Mouse (Mus musculus) lung, embryonic 15.5 days (tissue): ENCODE data around the gene Atp8b4. TPM values are rescaled to one million over a fixed set of nuclear protein-coding genes. Genes with fewer than 3 reads are reported as not detected.
A peak's percentile ranks its signal among the peaks of the same experiment; 100 is the strongest.

ENCODE experiments used
- ATAC-seq: fragments of 200-750 bp; cut with Nextera tagmentation; 2 replicates; pipeline ENCODE4 v1.8.0; 2017; ENCODE audit warnings: moderate number of reproducible peaks, borderline replicate concordance; ENCODE audit not compliant: low FRiP score, low TSS enrichment; ENCODE audit errors: extremely low read depth
- H3K27ac ChIP-seq: fragments of 300-500 bp; sonication (generic); 2 replicates; pipeline ENCODE4 v1.5.1; 2015; ENCODE audit warnings: moderate library complexity, mild to moderate bottlenecking, inconsistent platforms
- H3K27me3 ChIP-seq: fragments of 300-500 bp; sonication (generic); 2 replicates; pipeline ENCODE4 v1.6.1; 2015; ENCODE audit warnings: inconsistent platforms
- H3K36me3 ChIP-seq: fragments of 300-500 bp; sonication (generic); 2 replicates; pipeline ENCODE4 v1.6.1; 2015; ENCODE audit warnings: inconsistent platforms
- H3K4me1 ChIP-seq: fragments of 300-500 bp; sonication (generic); 2 replicates; pipeline ENCODE4 v1.6.1; 2015; ENCODE audit warnings: inconsistent platforms
- H3K4me2 ChIP-seq: fragments of 300-500 bp; sonication (generic); 2 replicates; pipeline ENCODE4 v1.6.1; 2015; ENCODE audit warnings: inconsistent platforms, mild to moderate bottlenecking, moderate library complexity
- H3K4me3 ChIP-seq: fragments of 300-500 bp; sonication (generic); 2 replicates; pipeline ENCODE4 v1.5.1; 2015; ENCODE audit warnings: mild to moderate bottlenecking, inconsistent platforms
- H3K9ac ChIP-seq: fragments of 300-500 bp; sonication (generic); 2 replicates; pipeline ENCODE4 v1.6.1; 2015; ENCODE audit warnings: inconsistent platforms
- H3K9me3 ChIP-seq: fragments of 300-500 bp; sonication (generic); 2 replicates; pipeline ENCODE4 v1.6.1; 2016; ENCODE audit warnings: inconsistent platforms
- whole genome bisulfite sequencing: fragments of 180-500 bp; shearing (Covaris S2); methylation state at CpG from one replicate; pipeline ENCODE4 v1.1.7; 2015; 5-methylcytosine and 5-hydroxymethylcytosine counted together
- polyA plus RNA-seq: library from polyadenylated mRNA; unstranded; fragments of >200 nt; fragmentation: Nextera tagmentation; extraction: Ambion mirVana; gene quantifications from 2 replicates; pipeline ENCODE4 v1.2.1, GENCODE M21; 2015

Gene Atp8b4
- polyA plus RNA-seq, 1 experiment from 2014 or later = 1.2 TPM

DNA sequence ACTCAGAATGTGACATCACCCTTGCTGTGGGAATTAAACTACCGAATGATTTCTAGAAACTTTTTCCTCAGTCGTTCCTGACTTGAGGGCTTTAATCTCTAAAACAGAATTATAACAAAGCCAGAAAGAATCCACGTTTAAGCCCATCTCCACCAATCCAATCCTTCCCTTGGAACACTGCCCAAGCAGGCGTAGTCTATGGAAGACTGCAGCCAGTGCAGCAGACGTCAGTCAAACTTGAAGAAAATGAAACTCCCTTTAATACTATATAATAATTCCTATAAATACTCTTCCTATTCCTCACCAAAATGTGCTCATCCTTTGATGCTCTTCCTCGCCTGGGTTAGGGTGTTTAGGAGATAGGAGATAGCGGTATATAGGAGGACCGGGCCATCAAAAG, 7.2 kb downstream of the Atp8b4 start:
- H3K4me1 ChIP-seq = no peaks in the 10 kb centered on the region
- no peak overlapping the region for H3K27ac ChIP-seq
- H3K9ac ChIP-seq = no peak overlapping the region
- H3K36me3 ChIP-seq = no peaks in the 10 kb centered on the region
- 65% methylated on average over 8 of the region's 8 CpGs for WGBS
- no peaks in the 10 kb centered on the region for H3K27me3 ChIP-seq
- H3K9me3 ChIP-seq = no peaks in the 10 kb centered on the region
- H3K4me2 ChIP-seq = no peak overlapping the region
- no peak overlapping the region for H3K4me3 ChIP-seq
- ATAC-seq = no peak

DNA sequence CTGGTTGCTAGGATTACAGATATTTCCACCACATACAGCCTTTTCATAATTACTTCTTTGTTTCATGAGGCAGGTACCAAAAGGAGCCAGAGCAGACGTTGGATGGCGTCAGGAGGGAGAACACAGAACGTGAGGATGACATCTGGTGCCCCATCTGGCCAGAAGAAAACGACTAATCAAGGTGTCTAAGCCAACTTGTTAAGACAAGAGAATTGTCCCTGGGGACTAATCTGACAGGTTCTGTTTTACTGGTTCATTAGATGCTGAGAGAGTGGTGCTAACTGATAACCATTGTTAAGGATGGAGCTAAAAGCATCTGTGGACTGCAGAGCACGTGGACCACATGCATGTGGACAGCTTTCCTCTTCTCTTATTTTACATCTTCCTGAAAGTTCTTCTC, 7.8 kb downstream of the Atp8b4 start:
- H3K27me3 ChIP-seq = no peaks in the 10 kb centered on the region
- H3K9me3 ChIP-seq = no peaks in the 10 kb centered on the region
- H3K4me2 ChIP-seq = no peak overlapping the region
- no peaks in the 10 kb centered on the region for H3K4me1 ChIP-seq
- H3K36me3 ChIP-seq = no peaks in the 10 kb centered on the region
- H3K4me3 ChIP-seq = no peak overlapping the region
- no peak overlapping the region for H3K27ac ChIP-seq
- 49% methylated on average over 5 of the region's 5 CpGs for WGBS
- no peak overlapping the region for H3K9ac ChIP-seq
- no peak for ATAC-seq

DNA sequence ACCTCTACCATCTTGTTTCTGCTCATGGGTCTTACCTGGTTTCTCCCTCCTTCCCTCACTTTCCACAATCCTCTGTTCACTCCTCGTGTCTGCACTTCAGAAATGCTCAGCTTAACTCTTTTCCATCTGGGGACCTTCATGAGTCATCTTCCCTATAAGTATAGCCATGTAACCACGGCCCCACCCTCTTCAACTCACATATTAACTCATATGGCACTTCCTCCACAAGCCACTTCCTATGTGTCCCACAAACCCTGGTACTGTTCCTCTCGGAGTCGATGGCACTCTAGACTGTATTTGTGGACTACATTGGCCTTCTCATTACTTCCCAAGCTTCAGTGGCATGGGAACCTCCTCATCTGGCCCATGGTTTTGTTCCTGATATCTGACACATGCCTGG, 9.0 kb downstream of the Atp8b4 start:
- WGBS = 74% methylated on average over 4 of the region's 4 CpGs
- H3K4me3 ChIP-seq = no peak overlapping the region
- no peak overlapping the region for H3K9ac ChIP-seq
- no peaks in the 10 kb centered on the region for H3K36me3 ChIP-seq
- H3K9me3 ChIP-seq = no peaks in the 10 kb centered on the region
- no peak overlapping the region for H3K4me2 ChIP-seq
- H3K27ac ChIP-seq = no peak overlapping the region
- H3K4me1 ChIP-seq = no peaks in the 10 kb centered on the region
- no peak for ATAC-seq
- no peaks in the 10 kb centered on the region for H3K27me3 ChIP-seq

DNA sequence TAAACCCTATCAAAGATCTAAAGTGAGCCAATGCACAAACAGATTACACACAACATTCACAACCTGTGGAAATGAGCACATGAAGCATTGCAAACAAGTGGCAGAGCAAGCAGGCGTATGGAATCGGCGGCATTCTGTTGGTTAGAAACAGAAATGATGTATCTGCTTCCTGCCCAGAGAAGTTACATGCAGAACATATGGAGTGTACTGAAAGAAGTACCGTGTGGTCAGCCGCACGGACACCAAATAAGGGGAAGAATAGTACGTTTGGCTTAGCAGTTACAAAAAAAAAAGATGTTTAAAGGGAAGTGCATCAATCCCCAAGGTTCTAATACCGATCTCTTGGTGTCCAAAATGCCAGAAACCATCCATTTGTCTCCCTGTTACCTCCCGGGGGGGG, 9.9 kb downstream of the Atp8b4 start:
- WGBS = 72% methylated on average over 9 of the region's 9 CpGs
- H3K27ac ChIP-seq = no peak overlapping the region
- H3K4me3 ChIP-seq = no peak overlapping the region

DNA sequence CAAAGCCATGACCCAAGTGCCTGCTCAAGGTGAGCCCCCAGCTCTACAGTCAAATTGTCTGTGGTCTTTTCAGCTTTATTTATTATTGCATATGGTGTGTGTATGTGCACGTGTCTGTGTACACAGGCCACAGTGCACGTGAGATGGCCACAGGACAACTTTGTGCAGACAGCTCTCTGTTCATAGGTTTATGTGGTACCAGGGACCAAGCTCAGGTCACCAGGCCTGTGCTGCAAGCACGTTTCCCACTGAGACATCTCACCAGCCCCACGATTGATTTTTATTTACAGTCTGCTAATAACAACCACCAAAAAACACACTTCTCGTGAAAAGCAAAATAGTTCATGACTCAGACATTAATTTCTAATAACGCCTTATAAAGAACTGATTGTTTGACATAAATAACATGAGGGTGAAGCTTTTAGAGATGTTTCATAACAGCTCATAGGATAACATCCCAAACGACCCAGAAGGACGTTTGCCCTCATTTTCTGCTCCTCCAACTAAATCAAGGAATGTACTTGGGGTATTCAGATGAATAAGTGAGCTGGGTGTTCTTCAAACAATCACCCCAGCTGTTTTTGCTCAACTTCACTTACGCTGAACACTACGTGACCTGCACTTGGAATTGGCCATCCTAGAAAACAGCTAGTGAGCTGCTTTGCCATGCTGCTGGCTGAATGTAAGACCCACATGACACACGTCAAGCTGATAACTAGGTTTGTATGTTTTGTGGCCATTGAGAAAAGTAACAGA, 15.0 kb downstream of the Atp8b4 start:
- H3K4me3 ChIP-seq = no peak overlapping the region
- peak; percentile 57; the same call in 1 of the 2 replicates for ATAC-seq
- H3K4me1 ChIP-seq = no peaks in the 10 kb centered on the region
- H3K9ac ChIP-seq = no peak overlapping the region
- 49% methylated on average over 11 of the region's 11 CpGs for WGBS
- no peak overlapping the region for H3K4me2 ChIP-seq
- H3K36me3 ChIP-seq = no peaks in the 10 kb centered on the region
- H3K27ac ChIP-seq = no peak overlapping the region
- no peaks in the 10 kb centered on the region for H3K9me3 ChIP-seq
- H3K27me3 ChIP-seq = no peaks in the 10 kb centered on the region

More for the DNA sequence above, 9.9 kb downstream of the Atp8b4 start:
- H3K4me2 ChIP-seq = no peak overlapping the region
- H3K9ac ChIP-seq = no peak overlapping the region
- no peaks in the 10 kb centered on the region for H3K4me1 ChIP-seq
- H3K36me3 ChIP-seq = no peaks in the 10 kb centered on the region
- H3K9me3 ChIP-seq = no peaks in the 10 kb centered on the region
- H3K27me3 ChIP-seq = no peaks in the 10 kb centered on the region
- no peak for ATAC-seq

DNA sequence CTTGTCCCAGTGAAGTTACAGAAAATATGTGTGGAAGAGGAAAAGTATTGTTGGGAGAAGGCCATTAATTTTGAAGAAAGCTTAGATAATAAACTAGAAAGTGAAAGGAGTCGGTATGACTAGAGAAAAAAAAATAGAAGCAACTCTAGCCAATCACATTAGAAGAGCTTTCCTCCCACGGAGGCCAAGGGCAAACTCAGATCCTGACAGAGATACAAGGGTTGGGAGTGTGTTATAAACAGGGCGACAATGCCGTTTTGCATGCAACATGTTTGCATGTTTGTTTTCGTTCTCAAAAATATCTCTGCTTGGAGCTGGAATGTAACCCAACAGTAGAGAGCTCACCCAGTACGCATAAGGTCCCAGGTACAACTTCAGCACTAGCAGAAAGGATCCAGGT, 17.1 kb downstream of the Atp8b4 start:
- H3K9ac ChIP-seq = no peak overlapping the region
- 62% methylated on average over 6 of the region's 6 CpGs for WGBS

DNA sequence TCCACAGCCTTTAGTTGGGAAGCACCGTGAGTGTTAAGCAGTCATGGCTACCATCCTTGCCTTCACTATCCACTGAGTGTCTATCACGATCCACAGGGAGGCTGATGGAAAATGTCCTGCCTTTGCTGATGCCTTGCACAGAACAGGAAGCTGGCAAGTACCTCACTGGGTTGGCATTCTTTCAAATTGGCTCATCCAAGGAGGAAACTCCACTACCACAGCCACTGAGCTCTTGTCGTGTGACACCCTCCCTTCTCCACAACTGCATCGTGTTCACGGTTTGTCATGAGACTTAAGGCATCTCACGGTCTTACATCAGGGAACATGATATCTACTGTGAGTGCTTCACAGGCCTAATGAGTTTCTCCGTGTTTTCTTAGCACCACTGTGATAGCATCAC, 22.9 kb downstream of the Atp8b4 start:
- no peak for ATAC-seq

More for the DNA sequence above, 17.1 kb downstream of the Atp8b4 start:
- Histone ChIP-seq H3K9me3 (no peaks in the 10 kb centered on the region), H3K4me3 (no peak overlapping the region), H3K36me3 (no peaks in the 10 kb centered on the region), H3K4me2 (no peak overlapping the region), H3K27ac (no peak overlapping the region), H3K4me1 (no peaks in the 10 kb centered on the region), H3K27me3 (no peaks in the 10 kb centered on the region)
- ATAC-seq = no peak

DNA sequence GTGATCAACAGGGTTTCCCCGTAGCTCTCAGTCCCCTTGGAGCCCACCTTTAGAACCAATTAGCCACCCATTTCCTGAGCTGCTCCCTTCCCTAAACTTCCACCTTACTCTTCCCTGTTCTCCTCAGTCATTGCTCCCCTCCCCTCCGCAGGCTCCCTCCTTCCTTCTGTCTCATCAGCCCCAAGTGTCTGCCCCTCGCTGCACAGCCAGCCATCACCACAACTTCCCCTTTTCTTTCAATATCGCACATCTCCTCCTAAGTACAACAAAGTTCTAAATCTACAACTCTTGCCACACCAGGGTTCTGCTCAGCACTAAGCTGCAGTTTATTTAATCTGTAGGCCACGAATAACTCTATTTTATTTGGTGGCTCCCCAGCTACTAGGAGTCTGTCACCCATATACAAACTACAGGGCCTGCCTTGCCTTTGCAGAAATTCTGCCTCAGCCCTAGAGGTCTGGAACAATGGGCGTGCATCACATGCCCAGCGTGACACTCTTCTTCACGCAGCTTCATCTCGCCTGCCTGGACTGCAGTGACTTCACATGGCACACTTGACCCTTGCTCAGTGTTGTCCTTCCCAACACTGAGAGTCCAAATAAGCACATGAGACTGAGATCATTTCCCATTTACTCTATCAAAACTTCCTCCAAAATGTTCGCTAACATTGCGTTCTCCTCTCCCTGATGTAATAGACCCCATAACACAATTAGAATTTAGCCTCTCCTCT, 24.6 kb downstream of the Atp8b4 start:
- H3K4me3 ChIP-seq = no peak overlapping the region
- no peak for ATAC-seq
- H3K27ac ChIP-seq = no peak overlapping the region
- 85% methylated on average over 11 of the region's 11 CpGs for WGBS
- no peaks in the 10 kb centered on the region for H3K36me3 ChIP-seq
- H3K9me3 ChIP-seq = no peaks in the 10 kb centered on the region
- H3K4me1 ChIP-seq = peaks cover 4% of the 10 kb centered on the region
- no peak overlapping the region for H3K4me2 ChIP-seq
- no peaks in the 10 kb centered on the region for H3K27me3 ChIP-seq
- no peak overlapping the region for H3K9ac ChIP-seq

More for the DNA sequence above, 22.9 kb downstream of the Atp8b4 start:
- Histone ChIP-seq H3K4me2 (no peak overlapping the region), H3K4me3 (no peak overlapping the region), H3K4me1 (peaks cover 4% of the 10 kb centered on the region), H3K36me3 (no peaks in the 10 kb centered on the region), H3K9ac (no peak overlapping the region), H3K27me3 (no peaks in the 10 kb centered on the region), H3K27ac (no peak overlapping the region), H3K9me3 (no peaks in the 10 kb centered on the region)
- WGBS = 61% methylated on average over 7 of the region's 7 CpGs

DNA sequence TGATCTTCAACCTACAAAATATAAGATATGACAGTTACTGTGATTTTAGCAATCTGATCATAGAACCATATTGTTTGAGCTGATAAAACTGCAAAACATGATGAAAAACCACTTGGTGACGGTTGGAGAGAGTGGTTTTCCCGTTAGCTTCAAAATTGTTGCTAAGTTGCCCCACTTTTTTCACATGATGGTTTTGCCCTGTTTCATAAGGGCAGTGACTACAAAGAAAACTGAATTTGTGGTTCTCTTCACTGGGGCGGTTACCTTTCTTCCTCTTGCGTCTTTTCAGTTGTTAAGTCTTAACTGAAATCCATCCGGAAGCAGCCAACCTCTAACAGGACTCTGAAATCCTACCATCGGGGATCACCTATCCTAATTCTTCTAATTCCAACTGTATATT, 26.5 kb downstream of the Atp8b4 start:
- Histone ChIP-seq H3K27me3 (no peaks in the 10 kb centered on the region), H3K9me3 (no peaks in the 10 kb centered on the region), H3K36me3 (no peaks in the 10 kb centered on the region), H3K4me2 (no peak overlapping the region), H3K4me3 (no peak overlapping the region), H3K4me1 (peaks cover 4% of the 10 kb centered on the region), H3K9ac (no peak overlapping the region), H3K27ac (no peak overlapping the region)
- 88% methylated on average over 6 of the region's 6 CpGs for WGBS
- ATAC-seq = no peak

DNA sequence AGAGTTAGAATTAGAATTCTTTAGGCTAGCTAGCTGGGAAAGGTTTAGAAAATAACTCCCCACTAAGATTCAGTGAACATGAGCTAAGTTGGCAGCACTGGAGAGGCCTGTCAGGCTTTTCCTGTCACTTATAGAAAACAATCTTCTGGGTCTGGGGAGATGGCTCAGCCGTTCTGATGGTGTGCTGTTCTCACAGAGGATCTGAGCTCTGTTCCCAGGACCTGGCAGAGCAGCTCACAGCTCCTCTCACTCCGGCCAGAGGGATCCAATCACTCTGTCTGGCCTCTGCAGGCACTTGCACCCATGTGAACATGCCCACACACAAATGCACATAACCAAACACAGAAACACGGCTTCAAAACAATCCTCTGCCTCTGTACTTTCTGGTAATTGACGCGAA, 27.6 kb downstream of the Atp8b4 start:
- ATAC-seq = peak; percentile 64; the same call in 1 of the 2 replicates
- H3K4me3 ChIP-seq = no peak overlapping the region
- peak overlapping the region; percentile 20; the same call in 1 of the 2 replicates for H3K27ac ChIP-seq
- WGBS = 53% methylated on average over 5 of the region's 5 CpGs
- no peak overlapping the region for H3K4me2 ChIP-seq
- no peaks in the 10 kb centered on the region for H3K36me3 ChIP-seq
- H3K9me3 ChIP-seq = no peaks in the 10 kb centered on the region
- H3K9ac ChIP-seq = no peak overlapping the region
- peaks cover 4% of the 10 kb centered on the region for H3K4me1 ChIP-seq
- H3K27me3 ChIP-seq = no peaks in the 10 kb centered on the region

DNA sequence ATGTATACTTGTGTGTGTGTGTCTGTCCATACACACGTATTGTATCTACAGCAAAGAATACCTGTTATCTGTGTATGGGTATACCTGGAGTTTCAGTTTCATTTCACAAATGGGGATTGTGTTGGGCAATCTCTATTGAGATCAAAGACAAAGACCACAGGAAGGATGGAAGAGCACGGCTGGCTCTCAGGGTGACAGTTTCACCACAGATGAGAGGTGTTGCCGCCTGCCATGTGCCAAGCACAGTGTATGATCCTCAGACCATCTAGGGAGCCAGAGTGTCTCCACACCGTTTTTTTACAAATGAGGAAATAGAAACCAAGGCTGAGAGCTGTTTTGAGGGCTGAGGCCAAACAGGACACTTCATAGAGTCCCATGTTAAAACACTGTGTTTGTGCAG, 32.7 kb downstream of the Atp8b4 start:
- ATAC-seq = no peak

DNA sequence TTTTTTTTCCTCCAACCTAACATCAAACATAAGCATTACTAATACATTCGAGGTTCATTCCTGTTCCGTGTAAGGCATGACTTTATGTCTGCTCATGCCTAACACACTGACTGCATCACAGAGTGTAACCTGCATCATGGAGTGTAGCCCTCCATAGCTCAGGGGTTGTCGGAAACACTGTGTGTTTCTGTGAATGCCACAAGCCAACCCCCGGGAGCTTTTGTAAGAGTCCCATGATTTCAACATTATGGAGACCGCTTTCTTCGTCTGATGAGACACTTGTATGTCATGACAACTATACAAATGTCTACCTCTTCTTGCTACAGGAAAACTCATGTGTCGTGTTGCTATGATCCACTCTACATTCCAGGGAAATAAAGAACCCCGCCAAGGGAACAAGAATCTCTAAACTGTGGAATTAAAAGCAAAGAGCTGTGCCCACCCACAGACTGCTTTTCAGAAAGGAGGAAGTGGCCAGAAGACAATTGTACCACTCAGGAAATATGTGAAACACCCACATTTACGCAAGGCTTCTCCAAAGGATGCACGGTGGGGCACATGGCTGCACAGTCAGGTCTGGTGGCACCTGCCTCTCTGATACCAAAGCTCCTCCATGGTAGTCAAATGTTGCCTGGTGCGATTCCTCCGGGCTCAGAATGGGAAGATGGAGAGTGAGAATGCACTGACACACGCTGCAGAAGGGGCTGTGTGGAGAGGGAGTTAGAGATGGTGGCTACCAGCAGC, 33.9 kb downstream of the Atp8b4 start:
- Histone ChIP-seq H3K4me2 (no peak overlapping the region), H3K36me3 (no peaks in the 10 kb centered on the region), H3K27me3 (no peaks in the 10 kb centered on the region), H3K9me3 (no peaks in the 10 kb centered on the region), H3K4me1 (no peaks in the 10 kb centered on the region), H3K4me3 (no peak overlapping the region), H3K27ac (no peak overlapping the region), H3K9ac (no peak overlapping the region)
- ATAC-seq = no peak
- WGBS = 73% methylated on average over 13 of the region's 13 CpGs

More for the DNA sequence above, 32.7 kb downstream of the Atp8b4 start:
- Histone ChIP-seq H3K4me1 (no peaks in the 10 kb centered on the region; the same call in 1 of the 2 replicates), H3K36me3 (no peaks in the 10 kb centered on the region), H3K9me3 (no peaks in the 10 kb centered on the region), H3K27ac (no peak overlapping the region), H3K4me3 (no peak overlapping the region), H3K27me3 (no peaks in the 10 kb centered on the region), H3K4me2 (no peak overlapping the region), H3K9ac (no peak overlapping the region)
- WGBS = 65% methylated on average over 4 of the region's 4 CpGs
